Comparison of ENCODE assay signal across 19 mouse cellular contexts in genomic region chr4:33659766-33660165, GRCm38 (mm10).
A peak's percentile ranks its signal among the peaks of the same experiment; 100 is the strongest.
DNase-seq lines count a peak whose midpoint lies in the region; TF ChIP-seq lines count a peak whose summit lies in the region.
"Had no signal": no experiment of that assay in that cellular context is flagged by ENCODE, and none has a peak within 500 bp of the region (broad histone marks: within the 10 kb centered on the region; RNA-seq: fewer than 3 reads in every experiment).

No protein-coding gene starts in this region.

- no peak overlapping the region for H3K4me3 ChIP-seq in heart, embryonic 10.5 days
- no peak overlapping the region for H3K4me3 ChIP-seq in myocyte

- H3K9me3 ChIP-seq in heart, embryonic 10.5 days: no peaks in the 10 kb centered on the region
- H3K9me3 ChIP-seq: G1E had no signal

- DNase-seq in heart, adult 11 months: peak; percentile 84
- DNase-seq in heart, adult 9 months (ENCODE audit: low spot score in 2 of 2): no peak
- peak; percentile 52 for DNase-seq in heart, embryonic 10.5 days (ENCODE audit: low spot score)
- no peak for DNase-seq in heart, postnatal 10 days
- no peak for DNase-seq in kidney, adult 8-10 months
- DNase-seq: adrenal gland, adult 2 months; adrenal gland, adult 8-10 months; adrenal gland, postnatal 10 days; adrenal gland, postnatal 14 days; adrenal gland, postnatal 25 days; adrenal gland, postnatal 36 days; B cell, adult 2 months; cerebellum, adult 11 months; cerebellum, adult 11-12 months; cerebellum, adult 18-20 months had no signal

- no peaks in the 10 kb centered on the region for H3K79me2 ChIP-seq in myocyte (ENCODE audit: control insufficient read depth, insufficient read depth)

- peak overlapping the region; percentile 36 for H3K4me2 ChIP-seq in myocyte (ENCODE audit: low read depth)

- peaks cover 6% of the 10 kb centered on the region; the same call in 1 of the 2 replicates for H3K4me1 ChIP-seq in heart, embryonic 10.5 days

- no peaks in the 10 kb centered on the region for H3K36me3 ChIP-seq in heart, embryonic 10.5 days
- H3K36me3 ChIP-seq in myocyte (ENCODE audit: control insufficient read depth, insufficient read depth): no peaks in the 10 kb centered on the region
- H3K36me3 ChIP-seq: G1E had no signal

- intact Hi-C loops in heart, postnatal 10 days (cut with DNase I): no loop called here

- H3ac ChIP-seq in myocyte (ENCODE audit: control insufficient read depth, insufficient read length): no peak overlapping the region

- H3K27me3 ChIP-seq in heart, embryonic 10.5 days (ENCODE audit: insufficient read depth, poor library complexity, severe bottlenecking): 0 out of 2 replicates have a peak, but pooled peaks cover 1% of the 10 kb centered on the region
- no peaks in the 10 kb centered on the region for H3K27me3 ChIP-seq in myocyte (ENCODE audit: control insufficient read depth, insufficient read depth, insufficient read length)
- H3K27me3 ChIP-seq: CH12.LX, Patski had no signal

- TF ChIP-seq POLR2A in myocyte (IDR thresholded peaks at IDR 0.05; ENCODE audit: insufficient read length, low read depth): no peak

- 87% methylated on average over 14 of the region's 14 CpGs for WGBS in heart, embryonic 10.5 days

- no peak overlapping the region for H3K27ac ChIP-seq in heart, embryonic 10.5 days

TF ChIP-seq in myocyte, 11 proteins besides CTCF, POLR2A, EP300 and RAD21:
- TF ChIP-seq SRF (IDR thresholded peaks at IDR 0.05; ENCODE audit: control insufficient read depth, insufficient read length, low read depth) (no peak), REST (IDR thresholded peaks at IDR 0.05; ENCODE audit: insufficient read depth, insufficient read length) (no peak), CEBPB (IDR thresholded peaks at IDR 0.05; ENCODE audit: insufficient read depth, poor library complexity, severe bottlenecking) (no peak), MYOD1 (IDR thresholded peaks at IDR 0.05; ENCODE audit: control insufficient read depth in 1 of 3, insufficient read length in 2 of 3, low read depth in 2 of 3) (no peak), USF1 (IDR thresholded peaks at IDR 0.05; ENCODE audit: low read depth) (no peak), MAX (IDR thresholded peaks at IDR 0.05; ENCODE audit: low read depth) (no peak), E2F4 (IDR thresholded peaks at IDR 0.05; ENCODE audit: insufficient read depth) (no peak), MYOG (IDR thresholded peaks at IDR 0.05; ENCODE audit: control insufficient read depth in 1 of 3, insufficient read depth in 1 of 3, insufficient read length in 2 of 3, low read depth in 2 of 3) (no peak), TCF12 (IDR thresholded peaks at IDR 0.05; ENCODE audit: insufficient read depth, poor library complexity, severe bottlenecking) (no peak), POLR2AphosphoS2 (IDR thresholded peaks at IDR 0.05; ENCODE audit: insufficient read length, low read depth) (no peak), TCF3 (IDR thresholded peaks at IDR 0.05; ENCODE audit: insufficient read length, low read depth) (no peak)

Comparison
In these comparisons a context has a peak if more than half of its experiments do, and no peak if none do; other contexts are left out.
1. DNase-seq: peak in heart, adult 11 months (single experiment) and heart, embryonic 10.5 days (single experiment); none in heart, adult 9 months (0 of 2), heart, postnatal 10 days (0 of 2) and kidney, adult 8-10 months (0 of 2).